Comparison of ENCODE assay signal across 28 mouse cellular contexts in genomic region chr13:60997600-60997999, GRCm38 (mm10). TPM values are rescaled to one million over a fixed set of nuclear protein-coding genes. Genes with fewer than 3 reads are reported as not detected.
DNase-seq lines count a peak whose midpoint lies in the region; ATAC-seq and TF ChIP-seq lines count a peak whose summit lies in the region.
"Had no signal": no experiment of that assay in that cellular context is flagged by ENCODE, and none has a peak within 500 bp of the region (broad histone marks: within the 10 kb centered on the region; RNA-seq: fewer than 3 reads in every experiment).

No protein-coding gene starts in this region.

- peak; percentile 4 for DNase-seq in adrenal gland, postnatal 10 days
- DNase-seq in adrenal gland, postnatal 14 days = no peak
- no peak for DNase-seq in lung, embryonic 14.5 days
- no peak for DNase-seq in lung, adult 2 months
- DNase-seq in adipocyte (ENCODE audit: low spot score) = peak; percentile 3
- no peak for DNase-seq in left cerebral cortex, adult 2 months (ENCODE audit: extremely low spot score in 1 of 2, low spot score in 2 of 2)
- DNase-seq: adrenal gland, adult 2 months; cerebellum, postnatal 25 days; gastrocnemius, postnatal 10 days; heart, adult 18-20 months; heart, postnatal 4 days; kidney, adult 18-20 months; layer of hippocampus, adult 9-11 months; liver, embryonic 13.5 days; right cerebral cortex, postnatal 4 days had no signal

- no peak overlapping the region for H3K9ac ChIP-seq in lung, embryonic 14.5 days
- H3K9ac ChIP-seq: embryonic facial prominence, embryonic 15.5 days; heart, embryonic 15.5 days; liver, embryonic 13.5 days; midbrain, embryonic 12.5 days; neural tube, embryonic 12.5 days had no signal

- H3K27me3 ChIP-seq in lung, embryonic 14.5 days (ENCODE audit: insufficient read depth, low read length) = no peaks in the 10 kb centered on the region
- H3K27me3 ChIP-seq: embryonic facial prominence, embryonic 15.5 days; heart, embryonic 15.5 days; liver, embryonic 13.5 days; midbrain, embryonic 12.5 days; neural tube, embryonic 12.5 days had no signal

- no peak overlapping the region for H3K4me2 ChIP-seq in lung, embryonic 14.5 days
- H3K4me2 ChIP-seq: embryonic facial prominence, embryonic 15.5 days; heart, embryonic 15.5 days; liver, embryonic 13.5 days; midbrain, embryonic 12.5 days; neural tube, embryonic 12.5 days had no signal

- no peak overlapping the region for H3K27ac ChIP-seq in lung, embryonic 14.5 days (ENCODE audit: low read depth)
- no peak overlapping the region for H3K27ac ChIP-seq in left cerebral cortex, adult 2 months
- H3K27ac ChIP-seq: embryonic facial prominence, embryonic 15.5 days; heart, embryonic 15.5 days; limb, embryonic 10.5 days; liver, embryonic 13.5 days; midbrain, embryonic 12.5 days; neural tube, embryonic 12.5 days had no signal

- intact Hi-C loops in left cerebral cortex, adult 2 months (cut with DNase I) = no loop called here

- no peak overlapping the region for H3K4me3 ChIP-seq in lung, embryonic 14.5 days (ENCODE audit: low read depth, low read length)
- no peak overlapping the region for H3K4me3 ChIP-seq in lung, adult 2 months (replicated peaks; ENCODE audit: extremely low read depth, low read depth, low read length)
- H3K4me3 ChIP-seq in left cerebral cortex, adult 2 months = no peak overlapping the region
- H3K4me3 ChIP-seq: embryonic facial prominence, embryonic 15.5 days; heart, embryonic 15.5 days; limb, embryonic 10.5 days; liver, embryonic 13.5 days; midbrain, embryonic 12.5 days; neural tube, embryonic 12.5 days had no signal

- no peaks in the 10 kb centered on the region for H3K4me1 ChIP-seq in lung, embryonic 14.5 days (ENCODE audit: insufficient read depth)
- no peaks in the 10 kb centered on the region for H3K4me1 ChIP-seq in lung, adult 2 months (ENCODE audit: control insufficient read depth, insufficient read depth, low read length)
- H3K4me1 ChIP-seq: embryonic facial prominence, embryonic 15.5 days; heart, embryonic 15.5 days; limb, embryonic 10.5 days; liver, embryonic 13.5 days; midbrain, embryonic 12.5 days; neural tube, embryonic 12.5 days had no signal

- no peak for ATAC-seq in lung, embryonic 14.5 days (ENCODE audit: insufficient read depth)
- ATAC-seq in frontal cortex, adult (ENCODE audit: low TSS enrichment) = no peak
- ATAC-seq: forebrain, embryonic 16.5 days; hindbrain, embryonic 16.5 days; lung, postnatal 0 days had no signal

- 0 out of 2 replicates have a peak, but pooled peaks have one; percentile 3 for TF ChIP-seq CTCF in lung, embryonic 14.5 days (IDR thresholded peaks at IDR 0.05; ENCODE audit: low read depth)
- TF ChIP-seq CTCF in lung, adult 2 months (IDR thresholded peaks at IDR 0.05; ENCODE audit: insufficient read depth, low read length) = no peak
- TF ChIP-seq CTCF in left cerebral cortex, adult 2 months (IDR thresholded peaks at IDR 0.05) = no peak

- no peaks in the 10 kb centered on the region for H3K36me3 ChIP-seq in lung, embryonic 14.5 days (ENCODE audit: insufficient read depth)
- H3K36me3 ChIP-seq: embryonic facial prominence, embryonic 15.5 days; heart, embryonic 15.5 days; limb, embryonic 10.5 days; liver, embryonic 13.5 days; midbrain, embryonic 12.5 days; neural tube, embryonic 12.5 days had no signal

- TF ChIP-seq POLR2A in lung, adult 2 months (IDR thresholded peaks at IDR 0.05; ENCODE audit: borderline replicate concordance, extremely low read depth, low read depth, low read length) = no peak

- 58% methylated on average over 2 of the region's 2 CpGs for WGBS in lung, embryonic 14.5 days
- 42% methylated on average over 2 of the region's 2 CpGs for WGBS in lung, adult 2 months

- no peaks in the 10 kb centered on the region for H3K9me3 ChIP-seq in lung, embryonic 14.5 days (ENCODE audit: low read depth, low read length)
- H3K9me3 ChIP-seq: embryonic facial prominence, embryonic 15.5 days; heart, embryonic 15.5 days; limb, embryonic 10.5 days; liver, embryonic 13.5 days had no signal

RNA-seq across cellular contexts. Expression of gene Ctsj, which starts 8.2 kb away (rescaled TPM):
- not detected for total RNA-seq in adrenal gland, postnatal 10 days (2021)
- total RNA-seq in adrenal gland, postnatal 14 days (2021) = not detected in 2 replicates
- not detected in 2 replicates for polyA plus RNA-seq in lung, embryonic 14.5 days (2014; fragmentation: Nextera tagmentation; extraction: Ambion mirVana)
- not detected in 2 replicates for polyA plus RNA-seq in lung, adult 2 months (2012; rRNA removed)
- not detected for total RNA-seq in left cerebral cortex, adult 2 months (2021)
- total RNA-seq: adrenal gland, adult 2 months; gastrocnemius, postnatal 10 days; heart, adult 18-20 months; heart, postnatal 4 days; left cerebral cortex, adult 8-10 months; monocyte, adult 5-6 weeks had no signal
- polyA plus RNA-seq: adrenal gland, adult 2 months; embryonic facial prominence, embryonic 15.5 days; forebrain, embryonic 16.5 days; heart, embryonic 15.5 days; hindbrain, embryonic 16.5 days; limb, embryonic 10.5 days; liver, embryonic 13.5 days; lung, postnatal 0 days; midbrain, embryonic 12.5 days; neural tube, embryonic 12.5 days; stomach, embryonic 16.5 days; thymus, postnatal 0 days had no signal

RNA-seq across cellular contexts. Expression of gene Ctsq, which starts 42.8 kb away (rescaled TPM):
- total RNA-seq in adrenal gland, postnatal 10 days (2021) = not detected
- not detected in 2 replicates for total RNA-seq in adrenal gland, postnatal 14 days (2021)
- polyA plus RNA-seq in lung, embryonic 14.5 days (2014; fragmentation: Nextera tagmentation; extraction: Ambion mirVana) = not detected in 2 replicates
- not detected in 2 replicates for polyA plus RNA-seq in lung, adult 2 months (2012; rRNA removed)
- total RNA-seq in left cerebral cortex, adult 2 months (2021) = not detected
- total RNA-seq: adrenal gland, adult 2 months; gastrocnemius, postnatal 10 days; heart, adult 18-20 months; heart, postnatal 4 days; left cerebral cortex, adult 8-10 months; monocyte, adult 5-6 weeks had no signal
- polyA plus RNA-seq: adrenal gland, adult 2 months; embryonic facial prominence, embryonic 15.5 days; forebrain, embryonic 16.5 days; heart, embryonic 15.5 days; hindbrain, embryonic 16.5 days; limb, embryonic 10.5 days; liver, embryonic 13.5 days; lung, postnatal 0 days; midbrain, embryonic 12.5 days; neural tube, embryonic 12.5 days; stomach, embryonic 16.5 days; thymus, postnatal 0 days had no signal

RNA-seq across cellular contexts. Expression of gene Tpbpa, which starts 55.8 kb away (rescaled TPM):
- not detected for total RNA-seq in adrenal gland, postnatal 10 days (2021)
- total RNA-seq in adrenal gland, postnatal 14 days (2021) = not detected in 2 replicates
- polyA plus RNA-seq in lung, embryonic 14.5 days (2014; fragmentation: Nextera tagmentation; extraction: Ambion mirVana) = not detected in 2 replicates
- not detected in 2 replicates for polyA plus RNA-seq in lung, adult 2 months (2012; rRNA removed)
- not detected for total RNA-seq in left cerebral cortex, adult 2 months (2021)
- total RNA-seq: adrenal gland, adult 2 months; gastrocnemius, postnatal 10 days; heart, adult 18-20 months; heart, postnatal 4 days; left cerebral cortex, adult 8-10 months; monocyte, adult 5-6 weeks had no signal
- polyA plus RNA-seq: adrenal gland, adult 2 months; embryonic facial prominence, embryonic 15.5 days; forebrain, embryonic 16.5 days; heart, embryonic 15.5 days; hindbrain, embryonic 16.5 days; limb, embryonic 10.5 days; liver, embryonic 13.5 days; lung, postnatal 0 days; midbrain, embryonic 12.5 days; neural tube, embryonic 12.5 days; stomach, embryonic 16.5 days; thymus, postnatal 0 days had no signal

Comparison
In these comparisons a context has a peak if more than half of its experiments do, and no peak if none do; other contexts are left out.
1. DNase-seq: peak in adrenal gland, postnatal 10 days (single experiment) and adipocyte (single experiment); none in adrenal gland, postnatal 14 days (single experiment), lung, embryonic 14.5 days (single experiment), lung, adult 2 months (single experiment) and left cerebral cortex, adult 2 months (0 of 2).